Mouse (Mus musculus) 3134 (cell line): ENCODE measurements around the gene Epha1.

ENCODE experiments used
- DNase-seq: peaks from one replicate; pipeline ENCODE4 v3.0.0-alpha.2; 2011; ENCODE audit warnings: low spot score; ENCODE audit not compliant: insufficient read length; ENCODE audit errors: extremely low read depth

Epha1 gene

GRCm38 (mm10) chr6:42326509-42326908, 46.6 kb downstream of the Epha1 start:
- DNase-seq: no peak

DNA sequence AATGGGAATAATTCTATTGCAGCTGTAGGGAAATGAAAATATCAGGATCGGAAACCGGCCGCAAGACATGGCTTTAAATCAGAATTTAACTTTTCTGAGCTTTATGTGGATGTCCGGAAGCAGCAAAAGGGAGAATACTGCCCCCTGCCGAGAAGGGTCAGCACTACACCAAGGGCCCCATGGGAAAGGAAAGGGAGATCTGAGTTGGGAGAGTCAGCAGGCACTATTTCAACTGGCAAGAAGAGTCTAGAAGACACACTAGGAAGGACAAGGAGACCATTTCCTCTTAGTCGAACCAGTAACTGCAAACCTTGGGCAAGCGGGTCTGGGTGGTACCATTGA, 47.8 kb downstream of the Epha1 start:
- no peak for DNase-seq

DNA sequence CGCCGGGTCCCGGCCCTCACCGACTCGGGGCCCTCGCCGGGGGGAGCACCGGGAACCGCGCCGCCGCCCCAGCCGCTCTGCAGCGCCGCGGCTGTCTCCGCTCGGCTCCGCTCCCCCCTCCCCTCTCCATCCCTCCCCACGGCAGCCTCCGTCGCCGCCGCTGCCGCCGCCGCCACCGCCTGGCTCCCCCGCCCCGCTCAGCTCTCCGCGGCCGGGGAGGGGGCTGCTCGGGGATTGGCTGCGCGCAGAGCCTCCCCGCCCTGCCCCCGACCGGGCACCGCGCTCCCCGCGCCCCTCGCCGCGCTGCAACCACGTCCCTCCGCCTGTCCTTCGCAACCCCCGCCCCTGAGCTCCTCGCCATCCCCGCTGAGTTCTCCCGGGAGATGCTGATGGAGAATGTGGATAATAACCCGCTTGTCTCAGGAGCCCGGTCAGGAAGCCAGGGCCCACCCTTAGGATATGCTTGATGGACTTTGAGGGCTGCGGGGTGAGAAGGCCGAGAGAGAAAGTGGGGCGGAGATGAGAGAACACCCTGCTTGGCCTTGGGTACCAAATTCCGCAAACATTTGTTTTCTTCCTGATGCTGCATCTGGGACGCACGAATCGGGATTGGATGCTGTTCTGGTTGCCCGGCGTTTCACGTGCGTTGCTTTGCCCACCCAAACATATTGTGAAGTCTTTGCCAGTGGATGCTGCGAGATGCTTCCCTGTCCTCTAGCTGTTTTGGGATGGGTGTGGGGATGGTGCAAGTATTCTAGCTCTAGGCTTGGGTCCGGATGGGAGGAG, 48.4 kb downstream of the Epha1 start, which contains the start of gene Fam131b:
Fam131b (minus strand) TSS at position 162 of the 786 bp plus-strand sequence.
- DNase-seq: no peak

- DNase-seq: no peak
Observed at GRCm38 (mm10) chr6:42324067-42324481, 49.0 kb downstream of the Epha1 start.

GRCm38 (mm10) chr6:42323371-42324066, 49.5 kb downstream of the Epha1 start:
- no peak for DNase-seq

- DNase-seq: no peak
Observed at GRCm38 (mm10) chr6:42318293-42318692, 54.8 kb downstream of the Epha1 start.

- no peak for DNase-seq
Observed at GRCm38 (mm10) chr6:42310427-42311053, 62.5 kb downstream of the Epha1 start.

DNA sequence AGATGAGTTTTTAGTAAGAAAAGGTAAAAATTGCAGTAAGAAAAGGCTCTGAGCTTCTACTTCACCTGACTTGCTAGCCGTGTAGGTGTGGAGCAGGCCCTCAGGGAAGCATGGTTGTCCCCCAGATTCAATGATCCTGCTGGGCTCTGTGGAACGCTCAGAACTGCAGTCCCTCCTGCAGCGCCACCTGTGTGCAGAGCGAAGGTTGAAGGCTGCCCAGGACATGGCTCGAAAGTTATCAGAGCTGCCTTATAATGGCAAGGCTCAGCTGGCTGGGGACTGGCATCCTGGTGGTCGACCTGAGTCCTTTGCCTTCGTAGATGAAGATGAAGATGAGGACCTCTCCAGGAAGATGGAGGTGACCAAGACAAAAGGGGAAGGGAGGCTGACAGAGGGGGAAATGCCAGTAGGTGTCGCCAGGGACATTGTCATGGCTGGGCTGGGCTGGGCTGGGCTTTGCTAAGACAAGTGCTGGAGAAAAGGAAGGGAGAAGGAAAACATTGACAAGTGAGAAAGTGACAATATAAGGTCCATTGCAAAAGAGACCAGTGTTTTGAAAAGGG, 63.2 kb downstream of the Epha1 start:
- DNase-seq: no peak
